Mouse (Mus musculus): Measurements from ENCODE around the gene 1810009A15Rik. TPM values are rescaled to one million over a fixed set of nuclear protein-coding genes. Genes with fewer than 3 reads are reported as not detected.

The 1810009A15Rik gene
- polyA plus RNA-seq (2014; fragmentation: Illumina TruSeq; extraction: RNeasy Lipid Tissue Mini Kit (QIAGEN cat#74804); ENCODE audit: insufficient read depth, low read depth, low replicate concordance), result 54.1 TPM

DNA sequence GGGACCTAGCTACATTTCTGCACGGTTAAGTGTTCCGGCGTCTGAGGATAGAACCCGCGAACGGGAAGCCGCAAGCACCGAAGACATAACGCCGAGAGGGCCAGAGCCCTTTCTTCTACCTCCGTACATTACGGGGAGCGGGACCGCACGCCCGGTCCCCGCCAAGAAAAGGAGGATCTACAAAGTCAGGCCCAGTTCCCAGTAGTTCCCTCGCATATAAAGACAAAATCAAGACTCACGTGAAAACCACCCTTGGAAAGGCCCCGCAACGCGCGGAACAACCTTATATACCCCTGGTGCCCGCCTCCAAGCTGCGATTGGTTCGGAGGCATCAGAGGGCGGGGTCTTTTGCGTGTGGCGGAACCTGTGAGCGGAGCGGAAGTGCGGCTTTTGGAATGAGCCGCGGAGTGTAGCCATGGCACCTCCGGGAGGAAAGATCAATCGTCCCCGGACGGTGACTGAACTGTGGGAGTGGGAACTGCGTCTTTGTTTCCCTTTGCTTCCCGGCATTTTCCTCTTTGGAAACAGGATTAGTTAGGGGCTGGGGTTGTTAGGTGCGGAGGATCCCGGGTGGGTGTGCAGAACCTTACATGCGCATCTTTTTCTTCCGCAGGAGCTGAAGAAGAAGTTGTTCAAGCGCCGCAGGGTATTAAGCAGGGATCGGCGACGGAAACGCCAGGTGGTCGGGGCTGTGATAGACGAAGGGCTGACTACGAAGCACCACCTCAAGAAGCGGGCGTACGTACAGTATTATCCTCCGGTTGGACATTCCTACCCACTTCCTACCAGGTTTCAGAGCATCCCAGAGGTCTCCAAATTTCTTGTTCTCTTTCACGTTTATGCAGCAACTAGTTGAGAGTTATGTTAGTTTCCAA is at the start of gene 1810009A15Rik, which contains the start of gene Gm49416:
TSS of gene 1810009A15Rik (plus strand) at position 343 of the 875 bp plus-strand sequence.
TSS of gene Gm49416 (plus strand) at position 416 of the 875 bp plus-strand sequence.

GRCm38 (mm10) chr19:8839103-8839907 is 49.3 kb upstream of the 1810009A15Rik start, which contains the start of gene Gng3:
Gene Gng3 (minus strand): TSS chr19:8839194.

GRCm38 (mm10) chr19:8850402-8850901 is 38.2 kb upstream of the 1810009A15Rik start, which contains the start of gene Lrrn4cl:
Gene Lrrn4cl (plus strand): TSS chr19:8850768.

GRCm38 (mm10) chr19:8871267-8872186 is 17.1 kb upstream of the 1810009A15Rik start, which contains the start of gene Ubxn1:
Gene Ubxn1 (plus strand): TSS chr19:8871496.

DNA sequence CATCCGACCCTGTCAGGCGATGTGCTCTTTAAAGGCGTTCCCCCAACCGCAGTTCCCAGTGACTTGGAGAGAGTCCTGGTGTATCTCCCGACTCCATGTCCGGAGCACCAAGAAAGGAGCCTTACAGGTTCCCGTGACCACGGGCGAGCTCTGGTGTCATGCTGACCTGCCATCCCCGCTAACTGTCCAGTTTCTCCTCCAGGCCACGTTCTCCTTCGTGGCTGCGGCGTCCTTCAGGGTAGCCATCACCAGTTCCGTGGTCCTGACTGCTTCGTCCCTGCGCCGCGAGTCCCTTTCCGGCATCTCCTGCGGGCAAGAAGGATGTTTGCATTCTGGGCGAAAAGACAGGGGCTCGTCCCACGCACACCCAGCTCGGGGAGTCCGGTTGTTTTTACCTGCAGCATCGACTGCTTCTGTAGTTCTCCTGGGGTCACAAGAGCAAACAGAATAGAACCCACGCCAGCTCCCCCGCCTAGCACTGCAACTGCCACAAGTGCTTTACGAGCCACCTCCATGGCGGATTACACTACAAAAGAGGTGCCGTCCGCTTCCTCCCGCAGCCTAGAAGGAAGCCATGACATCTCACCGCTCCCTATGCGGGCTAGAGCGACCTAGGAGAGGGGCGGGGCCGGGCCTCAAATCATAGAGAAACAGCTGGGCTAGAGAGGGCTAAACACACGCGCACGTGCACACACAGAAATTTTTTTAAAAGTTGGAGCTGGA is 8.2 kb upstream of the 1810009A15Rik start, which contains the start of gene Uqcc3:
TSS of gene Uqcc3 (minus strand) at position 613 of the 723 bp plus-strand sequence.

GRCm38 (mm10) chr19:8883616-8884015 is 5.0 kb upstream of the 1810009A15Rik start, which contains the start of the genes Lbhd1 and Gm49403:
Gene Lbhd1 (plus strand): TSS chr19:8883732.
Gene Gm49403 (plus strand): TSS chr19:8883930.

DNA sequence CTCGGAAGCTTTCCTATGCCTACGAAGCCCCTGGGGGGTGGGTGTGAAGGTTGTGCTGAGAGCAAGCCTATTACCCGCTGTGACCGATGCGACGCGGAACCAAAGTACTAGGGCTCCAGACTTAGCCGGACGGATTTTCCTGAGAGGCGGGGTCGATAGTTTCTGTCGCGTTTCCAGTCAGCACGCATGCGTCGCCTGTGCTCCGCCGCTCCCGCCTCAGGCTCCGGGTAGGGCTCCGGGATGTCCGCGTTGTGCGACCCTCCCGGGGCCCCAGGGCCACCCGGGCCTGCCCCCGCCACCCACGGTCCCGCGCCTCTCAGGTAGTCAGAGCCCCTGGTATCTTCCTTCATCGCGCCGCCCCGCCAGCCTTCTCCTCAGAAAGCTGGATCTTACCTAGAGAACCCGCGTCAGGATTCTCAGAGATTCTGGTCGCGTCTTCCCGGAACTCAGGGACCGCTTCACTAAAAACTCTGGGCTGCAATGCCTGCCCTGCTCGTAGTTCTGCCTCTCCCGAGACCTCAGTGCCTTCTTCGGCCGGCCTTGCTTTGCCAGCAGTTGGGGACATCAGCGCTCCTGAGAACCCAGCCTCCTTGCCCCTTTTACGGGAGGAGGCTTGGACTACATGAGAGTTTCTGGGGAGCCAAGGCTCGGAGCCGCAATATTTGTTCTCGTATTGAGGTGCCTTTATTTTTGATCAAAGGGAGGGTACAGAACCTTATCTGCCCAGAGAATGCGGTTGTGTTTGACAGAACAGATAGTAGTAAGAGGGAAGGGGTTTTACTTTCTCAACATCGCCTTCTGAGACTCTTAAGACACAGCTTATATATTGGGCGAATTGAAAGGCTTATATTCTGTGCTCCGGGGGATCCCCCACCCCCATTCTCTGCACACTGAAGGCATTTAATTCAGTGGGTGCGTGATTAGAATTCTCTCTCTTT is 4.4 kb downstream of the 1810009A15Rik start, which contains the start of gene Ints5:
TSS of gene Ints5 (plus strand) at position 177 of the 938 bp plus-strand sequence.

GRCm38 (mm10) chr19:8897865-8898495 is 9.3 kb downstream of the 1810009A15Rik start, which contains the start of gene Ganab:
Gene Ganab (plus strand): TSS chr19:8898071.

GRCm38 (mm10) chr19:8920073-8920736 is 31.6 kb downstream of the 1810009A15Rik start, which contains the start of gene B3gat3:
Gene B3gat3 (plus strand): TSS chr19:8920374.

DNA sequence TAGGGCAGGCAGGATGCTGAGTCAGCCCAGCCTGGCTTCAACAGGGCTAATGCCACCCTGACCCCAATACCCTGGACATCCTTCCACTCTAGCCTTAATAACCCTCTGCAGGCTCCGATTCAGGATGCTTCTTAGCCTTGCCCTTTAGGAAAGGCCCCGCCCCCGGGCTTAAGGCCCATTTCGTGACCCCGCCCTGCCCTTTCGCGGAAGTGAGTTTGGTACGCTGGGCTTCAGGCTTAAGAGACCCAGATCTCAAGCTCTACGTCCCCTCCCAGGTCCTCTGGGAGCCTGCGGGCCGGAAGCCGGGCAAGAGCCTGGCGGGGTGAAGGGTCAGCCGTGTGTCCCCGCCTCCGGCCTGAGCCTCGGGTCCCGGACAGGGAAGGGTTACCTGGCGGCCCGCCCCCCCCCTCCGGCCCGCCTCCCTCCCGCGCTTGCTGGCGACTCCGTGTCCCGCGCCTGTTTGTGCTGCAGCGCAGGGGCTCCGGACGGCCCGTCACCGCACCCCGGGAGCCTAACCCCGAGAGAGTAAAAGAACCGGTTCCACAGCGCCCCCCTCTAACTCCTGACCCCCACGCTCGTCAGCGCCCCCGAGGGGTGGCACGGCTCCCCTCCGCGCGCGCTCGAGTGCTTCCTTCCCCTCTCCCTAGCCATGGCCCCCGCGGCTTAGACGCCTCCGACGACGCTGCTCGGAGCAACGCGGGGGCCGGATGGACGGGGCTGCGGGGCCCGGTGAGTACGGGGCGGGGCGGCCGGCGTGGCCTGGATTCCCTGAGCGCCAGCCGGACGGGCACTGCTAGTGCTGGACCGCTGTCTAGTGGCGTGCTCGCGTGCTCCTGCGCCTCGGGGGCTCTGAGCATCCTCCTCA is 40.8 kb downstream of the 1810009A15Rik start, which contains the start of the genes Rom1 and Eml3:
TSS of gene Rom1 (minus strand) at position 133 of the 865 bp plus-strand sequence.
TSS of gene Eml3 (plus strand) at position 329 of the 865 bp plus-strand sequence.

Other genes with a start within 250 kb of the 1810009A15Rik start
- 0.19 TPM for gene Chrm1, start 225.1 kb upstream of the 1810009A15Rik start, polyA plus RNA-seq (2014; fragmentation: Illumina TruSeq; extraction: RNeasy Lipid Tissue Mini Kit (QIAGEN cat#74804); ENCODE audit: insufficient read depth, low read depth, low replicate concordance)
- 184 TPM for gene Slc3a2, start 165.5 kb upstream of the 1810009A15Rik start, polyA plus RNA-seq (2014; fragmentation: Illumina TruSeq; extraction: RNeasy Lipid Tissue Mini Kit (QIAGEN cat#74804); ENCODE audit: insufficient read depth, low read depth, low replicate concordance)
- 29.3 TPM for gene Wdr74, start 153.0 kb upstream of the 1810009A15Rik start, polyA plus RNA-seq (2014; fragmentation: Illumina TruSeq; extraction: RNeasy Lipid Tissue Mini Kit (QIAGEN cat#74804); ENCODE audit: insufficient read depth, low read depth, low replicate concordance)
- gene 1700092M07Rik, start 148.1 kb upstream of the 1810009A15Rik start, polyA plus RNA-seq (2014; fragmentation: Illumina TruSeq; extraction: RNeasy Lipid Tissue Mini Kit (QIAGEN cat#74804); ENCODE audit: insufficient read depth, low read depth, low replicate concordance), result not detected
- gene Stx5a, start 147.4 kb upstream of the 1810009A15Rik start, polyA plus RNA-seq (2014; fragmentation: Illumina TruSeq; extraction: RNeasy Lipid Tissue Mini Kit (QIAGEN cat#74804); ENCODE audit: insufficient read depth, low read depth, low replicate concordance), result 52.5 TPM
- gene Nxf1, start 131.8 kb upstream of the 1810009A15Rik start, polyA plus RNA-seq (2014; fragmentation: Illumina TruSeq; extraction: RNeasy Lipid Tissue Mini Kit (QIAGEN cat#74804); ENCODE audit: insufficient read depth, low read depth, low replicate concordance), result 135 TPM
- 124 TPM for gene Tmem223, start 117.9 kb upstream of the 1810009A15Rik start, polyA plus RNA-seq (2014; fragmentation: Illumina TruSeq; extraction: RNeasy Lipid Tissue Mini Kit (QIAGEN cat#74804); ENCODE audit: insufficient read depth, low read depth, low replicate concordance)
- 59.3 TPM for gene Tmem179b, start 114.4 kb upstream of the 1810009A15Rik start, polyA plus RNA-seq (2014; fragmentation: Illumina TruSeq; extraction: RNeasy Lipid Tissue Mini Kit (QIAGEN cat#74804); ENCODE audit: insufficient read depth, low read depth, low replicate concordance)
- 4.5 TPM for gene Taf6l, start 102.4 kb upstream of the 1810009A15Rik start, polyA plus RNA-seq (2014; fragmentation: Illumina TruSeq; extraction: RNeasy Lipid Tissue Mini Kit (QIAGEN cat#74804); ENCODE audit: insufficient read depth, low read depth, low replicate concordance)
- gene Polr2g, start 90.3 kb upstream of the 1810009A15Rik start, polyA plus RNA-seq (2014; fragmentation: Illumina TruSeq; extraction: RNeasy Lipid Tissue Mini Kit (QIAGEN cat#74804); ENCODE audit: insufficient read depth, low read depth, low replicate concordance), result 97.1 TPM
- gene Zbtb3, start 86.3 kb upstream of the 1810009A15Rik start, polyA plus RNA-seq (2014; fragmentation: Illumina TruSeq; extraction: RNeasy Lipid Tissue Mini Kit (QIAGEN cat#74804); ENCODE audit: insufficient read depth, low read depth, low replicate concordance), result 1.6 TPM
- gene Ttc9c, start 69.5 kb upstream of the 1810009A15Rik start, polyA plus RNA-seq (2014; fragmentation: Illumina TruSeq; extraction: RNeasy Lipid Tissue Mini Kit (QIAGEN cat#74804); ENCODE audit: insufficient read depth, low read depth, low replicate concordance), result 10.6 TPM
- 37.3 TPM for gene Hnrnpul2, start 68.8 kb upstream of the 1810009A15Rik start, polyA plus RNA-seq (2014; fragmentation: Illumina TruSeq; extraction: RNeasy Lipid Tissue Mini Kit (QIAGEN cat#74804); ENCODE audit: insufficient read depth, low read depth, low replicate concordance)
- not detected for gene AC129217.1, start 59.1 kb upstream of the 1810009A15Rik start, polyA plus RNA-seq (2014; fragmentation: Illumina TruSeq; extraction: RNeasy Lipid Tissue Mini Kit (QIAGEN cat#74804); ENCODE audit: insufficient read depth, low read depth, low replicate concordance)
- 60.1 TPM for gene Bscl2, start 51.4 kb upstream of the 1810009A15Rik start, polyA plus RNA-seq (2014; fragmentation: Illumina TruSeq; extraction: RNeasy Lipid Tissue Mini Kit (QIAGEN cat#74804); ENCODE audit: insufficient read depth, low read depth, low replicate concordance)
- gene Gng3, start 49.7 kb upstream of the 1810009A15Rik start, polyA plus RNA-seq (2014; fragmentation: Illumina TruSeq; extraction: RNeasy Lipid Tissue Mini Kit (QIAGEN cat#74804); ENCODE audit: insufficient read depth, low read depth, low replicate concordance), result not detected
- gene Lrrn4cl, start 38.1 kb upstream of the 1810009A15Rik start, polyA plus RNA-seq (2014; fragmentation: Illumina TruSeq; extraction: RNeasy Lipid Tissue Mini Kit (QIAGEN cat#74804); ENCODE audit: insufficient read depth, low read depth, low replicate concordance), result 1.6 TPM
- 167 TPM for gene Ubxn1, start 17.4 kb upstream of the 1810009A15Rik start, polyA plus RNA-seq (2014; fragmentation: Illumina TruSeq; extraction: RNeasy Lipid Tissue Mini Kit (QIAGEN cat#74804); ENCODE audit: insufficient read depth, low read depth, low replicate concordance)
- gene Uqcc3, start 7.9 kb upstream of the 1810009A15Rik start, polyA plus RNA-seq (2014; fragmentation: Illumina TruSeq; extraction: RNeasy Lipid Tissue Mini Kit (QIAGEN cat#74804); ENCODE audit: insufficient read depth, low read depth, low replicate concordance), result 59.1 TPM
- gene Lbhd1, start 5.1 kb upstream of the 1810009A15Rik start, polyA plus RNA-seq (2014; fragmentation: Illumina TruSeq; extraction: RNeasy Lipid Tissue Mini Kit (QIAGEN cat#74804); ENCODE audit: insufficient read depth, low read depth, low replicate concordance), result 19.9 TPM
- gene Gm49403, start 4.9 kb upstream of the 1810009A15Rik start, polyA plus RNA-seq (2014; fragmentation: Illumina TruSeq; extraction: RNeasy Lipid Tissue Mini Kit (QIAGEN cat#74804); ENCODE audit: insufficient read depth, low read depth, low replicate concordance), result not detected
- gene Gm49416, start 73 bp downstream of the 1810009A15Rik start, polyA plus RNA-seq (2014; fragmentation: Illumina TruSeq; extraction: RNeasy Lipid Tissue Mini Kit (QIAGEN cat#74804); ENCODE audit: insufficient read depth, low read depth, low replicate concordance), result not detected
- gene Ints5, start 4.2 kb downstream of the 1810009A15Rik start, polyA plus RNA-seq (2014; fragmentation: Illumina TruSeq; extraction: RNeasy Lipid Tissue Mini Kit (QIAGEN cat#74804); ENCODE audit: insufficient read depth, low read depth, low replicate concordance), result 8.7 TPM
- 51.6 TPM for gene Ganab, start 9.2 kb downstream of the 1810009A15Rik start, polyA plus RNA-seq (2014; fragmentation: Illumina TruSeq; extraction: RNeasy Lipid Tissue Mini Kit (QIAGEN cat#74804); ENCODE audit: insufficient read depth, low read depth, low replicate concordance)
- 54.5 TPM for gene B3gat3, start 31.5 kb downstream of the 1810009A15Rik start, polyA plus RNA-seq (2014; fragmentation: Illumina TruSeq; extraction: RNeasy Lipid Tissue Mini Kit (QIAGEN cat#74804); ENCODE audit: insufficient read depth, low read depth, low replicate concordance)
- 6.0 TPM for gene Rom1, start 40.5 kb downstream of the 1810009A15Rik start, polyA plus RNA-seq (2014; fragmentation: Illumina TruSeq; extraction: RNeasy Lipid Tissue Mini Kit (QIAGEN cat#74804); ENCODE audit: insufficient read depth, low read depth, low replicate concordance)
- gene Eml3, start 40.7 kb downstream of the 1810009A15Rik start, polyA plus RNA-seq (2014; fragmentation: Illumina TruSeq; extraction: RNeasy Lipid Tissue Mini Kit (QIAGEN cat#74804); ENCODE audit: insufficient read depth, low read depth, low replicate concordance), result 17.3 TPM
- gene Mta2, start 53.0 kb downstream of the 1810009A15Rik start, polyA plus RNA-seq (2014; fragmentation: Illumina TruSeq; extraction: RNeasy Lipid Tissue Mini Kit (QIAGEN cat#74804); ENCODE audit: insufficient read depth, low read depth, low replicate concordance), result 43.6 TPM
- gene Tut1, start 65.0 kb downstream of the 1810009A15Rik start, polyA plus RNA-seq (2014; fragmentation: Illumina TruSeq; extraction: RNeasy Lipid Tissue Mini Kit (QIAGEN cat#74804); ENCODE audit: insufficient read depth, low read depth, low replicate concordance), result 8.5 TPM
- 297 TPM for gene Eef1g, start 78.2 kb downstream of the 1810009A15Rik start, polyA plus RNA-seq (2014; fragmentation: Illumina TruSeq; extraction: RNeasy Lipid Tissue Mini Kit (QIAGEN cat#74804); ENCODE audit: insufficient read depth, low read depth, low replicate concordance)
- gene Ahnak, start 100.4 kb downstream of the 1810009A15Rik start, polyA plus RNA-seq (2014; fragmentation: Illumina TruSeq; extraction: RNeasy Lipid Tissue Mini Kit (QIAGEN cat#74804); ENCODE audit: insufficient read depth, low read depth, low replicate concordance), result 67.3 TPM
- 187,175 TPM for gene Scgb1a1, start 199.1 kb downstream of the 1810009A15Rik start, polyA plus RNA-seq (2014; fragmentation: Illumina TruSeq; extraction: RNeasy Lipid Tissue Mini Kit (QIAGEN cat#74804); ENCODE audit: insufficient read depth, low read depth, low replicate concordance)
- gene Asrgl1, start 246.8 kb downstream of the 1810009A15Rik start, polyA plus RNA-seq (2014; fragmentation: Illumina TruSeq; extraction: RNeasy Lipid Tissue Mini Kit (QIAGEN cat#74804); ENCODE audit: insufficient read depth, low read depth, low replicate concordance), result 5.4 TPM